Mouse (Mus musculus) kidney, postnatal 4 days (tissue): ENCODE data around the gene Senp2.
"Not testable (repeated sequence)": the region's sequence is repeated elsewhere in the genome, so short reads cannot be mapped to it uniquely, and the experiment has no call there.

Experiments
- DNase-seq, 2 experiments: peaks; one replicate each; pipeline ENCODE4 v3.0.0; 2021; ENCODE audit warnings: mixed read lengths in 2 of 2

Gene Senp2

GRCm38 (mm10) chr16:22009099-22009584 is at the start of gene Senp2:
Gene Senp2 (plus strand): TSS chr16:22009484.
- peak; percentile 100 for DNase-seq

- DNase-seq, result no peak
Observed at GRCm38 (mm10) chr16:21965576-21965975, 43.7 kb upstream of the Senp2 start.

- DNase-seq, result no peak
Observed at GRCm38 (mm10) chr16:21969874-21970273, 39.4 kb upstream of the Senp2 start.

DNA sequence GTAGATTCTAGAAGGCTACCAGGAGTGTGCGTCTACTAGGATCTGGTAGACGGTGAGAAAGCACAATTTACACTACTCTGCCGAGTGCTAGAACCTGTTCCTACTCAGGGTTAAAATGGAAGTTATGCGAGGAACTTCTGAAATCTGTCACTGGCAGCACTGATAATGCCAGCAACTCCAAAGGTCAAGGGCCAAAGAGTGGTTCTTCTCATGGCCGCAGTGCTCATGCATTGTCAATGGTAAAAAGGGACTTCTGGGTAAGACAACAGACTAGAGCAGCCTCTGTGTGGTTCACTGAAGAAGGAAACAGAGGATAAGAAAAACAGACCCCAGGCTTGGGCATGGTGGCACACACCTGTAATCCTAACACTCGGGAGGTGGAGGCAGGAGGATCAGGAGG is 38.7 kb upstream of the Senp2 start:
- no peak for DNase-seq

GRCm38 (mm10) chr16:21971446-21971845 is 37.8 kb upstream of the Senp2 start:
- no peak for DNase-seq

DNA sequence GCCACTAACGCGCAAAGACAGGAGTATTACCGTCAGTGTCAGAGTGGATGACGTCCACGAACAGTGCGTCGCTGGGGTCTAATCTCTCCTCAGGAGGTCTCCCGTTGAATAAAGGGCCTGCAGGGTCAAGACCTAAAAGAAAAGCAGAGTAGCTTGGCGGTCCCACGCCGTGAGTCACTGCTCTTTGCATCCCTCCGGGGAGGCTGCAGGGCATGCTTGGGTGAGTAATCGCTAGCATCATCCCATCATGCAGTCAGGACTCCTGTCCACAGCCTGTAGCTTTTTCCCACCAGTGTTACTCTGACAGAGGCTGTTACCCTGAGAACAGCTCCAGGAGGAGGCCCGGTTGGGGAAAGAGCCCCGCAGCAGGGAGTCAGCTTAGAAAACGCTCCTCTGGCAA is 33.1 kb upstream of the Senp2 start:
- peak; percentile 14 to 25 for DNase-seq

DNA sequence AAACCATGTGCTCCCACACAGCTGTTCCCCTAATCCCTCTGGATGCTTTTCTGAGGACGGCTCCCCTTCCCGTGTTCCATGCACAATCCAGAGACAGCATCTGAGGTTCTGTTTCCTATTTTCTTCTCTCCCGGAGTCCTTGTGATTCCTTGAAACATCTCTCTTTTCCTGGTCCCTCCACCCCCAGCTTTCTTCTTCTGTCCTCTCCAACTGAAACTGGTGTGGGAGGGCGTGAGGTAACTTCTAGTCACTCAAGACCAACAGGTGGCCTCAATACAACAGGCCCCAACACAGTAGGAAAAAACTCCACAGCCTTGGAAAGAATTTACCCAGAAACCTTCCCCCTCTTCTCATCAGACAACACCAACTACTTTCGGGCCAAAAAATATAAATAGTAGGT is 31.9 kb upstream of the Senp2 start:
- DNase-seq, result no peak

DNA sequence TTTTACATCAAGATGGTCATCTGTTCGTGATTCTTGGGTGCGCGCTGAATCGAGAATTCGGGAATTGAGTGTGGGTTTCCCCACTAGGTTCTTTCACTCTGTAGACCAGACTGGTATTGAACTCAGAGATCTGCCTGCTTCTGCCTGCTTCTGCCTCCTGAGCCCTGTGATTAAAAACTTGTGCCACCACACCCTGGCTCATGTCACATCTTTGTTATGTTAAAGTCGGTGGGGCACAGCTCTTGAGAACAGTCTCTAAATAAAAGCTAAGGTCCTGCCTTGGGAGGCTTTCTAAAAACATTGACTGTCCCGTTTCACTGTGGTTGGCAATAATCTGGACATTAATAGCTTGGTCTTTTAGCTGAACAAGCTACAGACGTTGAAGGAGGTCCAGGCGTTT is 26.1 kb upstream of the Senp2 start:
- DNase-seq, result no peak

GRCm38 (mm10) chr16:21983581-21983980 is 25.7 kb upstream of the Senp2 start:
- no peak for DNase-seq

GRCm38 (mm10) chr16:21984091-21984490 is 25.2 kb upstream of the Senp2 start:
- DNase-seq, result peak in 1 of 2 experiments; percentile 18

- no peak for DNase-seq
Observed at GRCm38 (mm10) chr16:21986191-21986590, 23.1 kb upstream of the Senp2 start.

DNA sequence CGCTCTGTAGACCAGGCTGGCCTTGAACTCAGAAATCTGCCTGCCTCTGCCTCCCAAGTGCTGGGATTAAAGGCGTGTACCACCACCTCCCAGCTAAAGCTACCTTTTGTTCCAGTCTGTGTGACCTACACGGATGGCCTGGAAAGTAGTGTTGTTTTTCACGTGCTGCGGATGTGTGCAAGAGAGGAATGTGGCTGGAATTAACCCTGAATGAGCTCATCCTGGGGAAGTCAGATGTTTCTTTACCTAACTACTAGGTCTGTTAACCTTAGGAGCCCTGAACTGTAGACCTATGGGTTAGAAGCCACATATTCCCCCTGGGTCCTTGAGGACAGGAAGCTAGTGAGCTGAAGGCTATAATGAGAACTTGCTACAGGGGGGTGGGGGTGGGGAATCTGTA is 21.3 kb upstream of the Senp2 start:
- no peak for DNase-seq

GRCm38 (mm10) chr16:21990893-21991292 is 18.4 kb upstream of the Senp2 start:
- not testable (repeated sequence) for DNase-seq

GRCm38 (mm10) chr16:21991774-21992173 is 17.5 kb upstream of the Senp2 start:
- no peak for DNase-seq

- peak; percentile 31 to 43 for DNase-seq
Observed at GRCm38 (mm10) chr16:21995304-21995703, 14.0 kb upstream of the Senp2 start, which contains the start of gene Liph. Gene Liph (minus strand): TSS chr16:21995663.

- DNase-seq, result no peak
Observed at GRCm38 (mm10) chr16:21996402-21996801, 12.9 kb upstream of the Senp2 start.

DNA sequence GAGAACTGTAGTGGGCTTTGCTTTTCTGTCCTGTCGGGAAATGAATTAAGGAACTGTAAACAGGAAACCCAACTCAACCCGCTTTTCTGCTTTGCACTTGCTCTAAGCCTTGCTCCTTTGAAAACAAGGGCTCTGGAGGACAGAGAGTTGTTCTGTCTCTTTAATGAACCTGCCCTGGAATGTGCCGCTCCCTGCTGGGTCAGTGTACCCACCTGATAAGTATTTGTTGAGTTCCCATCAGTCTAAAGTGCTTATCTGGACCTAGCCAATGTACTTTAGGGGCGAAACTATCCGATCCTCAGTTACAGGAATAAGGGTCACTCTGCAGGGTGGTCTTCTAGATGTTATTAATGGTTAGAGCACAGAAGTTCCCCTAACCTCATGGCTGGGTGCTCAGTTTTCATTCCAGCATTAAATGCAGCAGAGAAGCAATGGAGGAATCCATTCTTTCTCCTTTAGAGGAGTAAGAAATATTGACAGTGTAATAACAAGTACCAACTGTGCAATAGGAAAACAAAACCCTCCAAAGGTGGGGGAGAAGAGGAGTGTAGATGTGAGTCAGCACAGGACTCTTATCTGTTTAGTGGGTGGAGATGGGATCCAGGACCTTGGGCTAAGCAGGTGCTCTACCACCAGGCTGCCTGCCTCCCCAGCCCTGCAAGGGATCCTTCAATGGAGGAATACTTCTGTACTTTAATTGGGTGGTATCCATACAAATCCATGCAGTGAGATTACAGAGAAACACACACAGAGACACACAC is 12.2 kb upstream of the Senp2 start:
- no peak for DNase-seq

- no peak for DNase-seq
Observed at GRCm38 (mm10) chr16:21998061-21998460, 11.2 kb upstream of the Senp2 start.

DNA sequence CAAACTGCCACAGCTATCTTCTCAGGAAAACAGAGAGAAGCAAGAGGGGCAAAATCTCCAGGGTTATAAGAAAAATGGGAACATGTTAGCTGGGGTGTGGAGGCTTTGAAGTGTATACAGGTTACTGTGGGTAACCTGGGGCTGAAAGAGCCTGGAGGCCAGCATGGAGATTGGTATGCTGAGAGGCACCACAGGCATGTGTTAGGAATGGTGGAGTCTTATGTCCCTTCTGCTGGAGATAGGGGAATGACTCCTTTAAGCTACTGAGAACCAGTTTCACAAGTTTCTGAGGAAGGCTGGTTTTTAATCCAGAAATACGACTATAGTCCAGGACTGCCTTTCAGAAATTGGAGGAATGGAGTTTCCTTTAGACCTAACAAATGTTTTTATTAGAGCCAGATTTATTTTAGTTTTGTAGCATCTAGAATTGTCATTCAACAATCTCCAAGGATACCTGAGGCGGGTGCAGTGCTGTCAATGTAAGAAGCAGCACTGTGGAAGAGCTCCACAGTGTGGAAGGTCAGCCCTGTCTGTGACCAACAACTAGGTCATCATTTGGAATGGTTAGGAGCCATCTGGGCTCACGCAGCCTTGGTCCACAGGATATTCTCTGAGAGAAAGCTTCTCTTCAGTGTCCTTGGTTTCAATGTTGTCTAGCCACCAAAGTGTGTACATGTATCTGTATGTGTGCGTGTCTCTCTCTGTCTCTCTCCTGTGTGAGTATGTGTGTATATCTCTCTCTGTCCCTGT is 9.2 kb upstream of the Senp2 start:
- no peak for DNase-seq

DNA sequence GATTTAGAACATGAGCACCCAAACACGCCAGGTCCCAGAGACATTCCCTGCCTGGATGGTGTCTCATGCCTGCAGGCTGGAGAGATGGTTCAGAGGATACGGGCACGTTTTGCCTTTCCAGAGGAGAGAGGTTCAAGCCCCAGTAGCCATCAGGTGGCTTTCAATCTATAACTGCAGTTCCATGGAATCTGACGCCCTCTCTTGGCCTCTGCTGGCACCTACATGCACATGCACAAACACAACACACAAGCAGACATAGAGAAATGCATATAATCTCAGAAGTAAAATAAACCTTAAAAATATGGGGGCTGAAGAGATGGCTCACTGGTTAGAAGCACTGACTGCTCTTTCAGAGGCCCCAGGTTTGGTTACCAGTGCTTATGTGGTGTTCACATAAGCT is 8.1 kb upstream of the Senp2 start:
- no peak for DNase-seq

DNA sequence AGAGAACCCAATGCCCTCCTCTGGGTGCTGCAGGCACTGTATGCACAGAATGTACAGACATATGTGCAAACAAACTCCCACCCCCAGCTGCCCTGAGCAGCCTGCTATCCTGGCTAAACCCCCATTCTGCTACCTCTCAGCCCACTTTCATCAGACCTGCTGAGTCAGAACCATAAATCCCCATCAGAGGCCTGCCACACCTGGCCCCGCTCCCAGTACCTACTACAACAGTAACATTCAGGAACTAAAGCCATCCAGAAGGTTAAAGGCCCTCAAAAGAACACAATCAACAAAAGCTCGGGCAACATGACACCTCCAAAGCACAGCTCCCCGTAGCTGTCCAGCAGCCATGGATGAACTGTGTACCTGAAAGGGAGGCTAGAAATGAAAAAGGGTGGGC is 7.7 kb upstream of the Senp2 start:
- no peak for DNase-seq

- no peak for DNase-seq
Observed at GRCm38 (mm10) chr16:22009596-22009995, 312 bp downstream of the Senp2 start.

DNA sequence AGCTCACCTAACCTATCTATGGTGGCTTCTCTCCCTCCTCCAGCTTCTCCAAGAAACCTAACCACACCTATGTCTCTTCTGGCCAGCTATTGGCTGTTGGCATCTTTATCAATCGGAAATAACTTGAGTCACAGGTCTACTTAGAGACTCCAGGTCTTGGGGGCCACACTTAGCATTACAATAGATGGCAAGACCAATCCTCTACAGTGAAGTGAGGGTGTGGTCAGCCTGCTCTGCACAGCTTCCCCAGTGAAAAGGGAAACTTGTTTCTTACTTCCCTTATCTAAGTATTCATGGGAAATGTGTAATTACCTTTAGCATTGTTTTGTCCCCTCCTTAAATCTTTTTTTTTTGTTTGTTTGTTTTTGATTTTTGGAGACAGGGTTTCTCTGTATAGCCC is 6.3 kb downstream of the Senp2 start:
- no peak for DNase-seq

DNA sequence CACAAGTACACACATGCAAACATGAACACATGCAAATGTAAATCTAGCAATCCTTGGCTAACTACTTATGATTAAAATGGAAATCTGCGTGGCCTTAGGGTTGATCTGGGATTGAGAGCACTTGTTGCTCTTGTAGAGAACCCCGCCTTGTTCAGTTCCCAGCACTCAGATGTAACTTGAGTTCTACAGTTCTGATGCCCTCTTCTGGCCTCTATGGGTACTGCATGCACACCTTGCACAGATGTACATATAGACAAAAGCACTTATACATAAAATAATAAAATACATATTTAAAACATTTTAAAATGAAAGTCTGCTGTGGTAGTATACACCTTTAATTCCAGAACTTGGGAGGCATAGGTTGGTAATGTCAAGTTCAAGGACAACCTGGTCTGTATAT is 12.8 kb downstream of the Senp2 start:
- DNase-seq, result peak; percentile 24 to 35
